8 mouse cellular contexts compared by ENCODE assay signal in genomic region chr6:114883261-114883740, GRCm38 (mm10).
DNase-seq lines count a peak whose midpoint lies in the region; ATAC-seq and TF ChIP-seq lines count a peak whose summit lies in the region.

No protein-coding gene starts in this region.

- H3K27ac ChIP-seq in forebrain, embryonic 11.5 days (ENCODE audit: low read depth, low read length) = peak overlapping the region; percentile 98
- H3K27ac ChIP-seq in heart, postnatal 0 days (ENCODE audit: low read depth) = peak overlapping the region; percentile 91
- H3K27ac ChIP-seq in liver, embryonic 11.5 days (ENCODE audit: low read depth, low read length) = peak overlapping the region; percentile 82
- peak overlapping the region; percentile 34 for H3K27ac ChIP-seq in testis, adult 2 months (ENCODE audit: control insufficient read depth, insufficient read depth, low read depth, low read length)

- TF ChIP-seq CTCF in heart, postnatal 0 days (IDR thresholded peaks at IDR 0.05; ENCODE audit: low read depth) = no peak
- no peak for TF ChIP-seq CTCF in testis, adult 2 months (IDR thresholded peaks at IDR 0.05; ENCODE audit: control insufficient read depth, insufficient read depth, insufficient replicate concordance, low read depth, low read length)

- no peaks in the 10 kb centered on the region for H3K36me3 ChIP-seq in forebrain, embryonic 11.5 days (ENCODE audit: control insufficient read depth, insufficient read depth, low read length)
- peaks cover 7% of the 10 kb centered on the region for H3K36me3 ChIP-seq in heart, postnatal 0 days (replicated peaks; ENCODE audit: control insufficient read depth, insufficient read depth, low read length)
- peaks cover 6% of the 10 kb centered on the region; the same call in 1 of the 2 replicates for H3K36me3 ChIP-seq in liver, embryonic 11.5 days (ENCODE audit: control insufficient read depth, insufficient read depth, low read length)
- no peaks in the 10 kb centered on the region for H3K36me3 ChIP-seq in testis, adult 2 months (ENCODE audit: control insufficient read depth, insufficient read depth, low read length)

- H3K9ac ChIP-seq in forebrain, embryonic 11.5 days (ENCODE audit: low read length) = peak overlapping the region; percentile 64
- H3K9ac ChIP-seq in heart, postnatal 0 days (replicated peaks; ENCODE audit: low read depth, low read length) = peak overlapping the region; percentile 45
- H3K9ac ChIP-seq in liver, embryonic 11.5 days (ENCODE audit: low read depth, low read length) = peak overlapping the region; percentile 45

- ATAC-seq in forebrain, embryonic 11.5 days (replicated peaks; ENCODE audit: low FRiP score) = peak; percentile 93
- ATAC-seq in heart, postnatal 0 days (ENCODE audit: insufficient read depth, low read depth) = peak; percentile 70
- peak; percentile 69 for ATAC-seq in liver, embryonic 11.5 days (replicated peaks; ENCODE audit: low FRiP score)
- peak; percentile 76 for ATAC-seq in monocyte, adult 5-6 weeks (replicated peaks; ENCODE audit: insufficient number of reproducible peaks, low FRiP score, low TSS enrichment, poor library complexity, severe bottlenecking)

- WGBS in forebrain, embryonic 11.5 days = 0% methylated on average over 9 of the region's 9 CpGs
- WGBS in heart, postnatal 0 days = 10% methylated on average over 9 of the region's 9 CpGs
- WGBS in liver, embryonic 11.5 days = 12% methylated on average over 9 of the region's 9 CpGs

- peaks cover 30% of the 10 kb centered on the region for H3K4me1 ChIP-seq in forebrain, embryonic 11.5 days (replicated peaks; ENCODE audit: control insufficient read depth, insufficient read depth, low read length)
- H3K4me1 ChIP-seq in heart, postnatal 0 days (ENCODE audit: control insufficient read depth, insufficient read depth) = peaks cover 71% of the 10 kb centered on the region
- peaks cover 73% of the 10 kb centered on the region for H3K4me1 ChIP-seq in liver, embryonic 11.5 days (replicated peaks; ENCODE audit: control insufficient read depth, insufficient read depth, low read length)
- peaks cover 2% of the 10 kb centered on the region; the same call in 1 of the 2 replicates for H3K4me1 ChIP-seq in testis, adult 2 months (ENCODE audit: control insufficient read depth, insufficient read depth, low read length)

- no peak overlapping the region for H3K4me3 ChIP-seq in forebrain, embryonic 11.5 days (ENCODE audit: low read depth, low read length)
- no peak overlapping the region for H3K4me3 ChIP-seq in heart, postnatal 0 days (ENCODE audit: low read depth, low read length)
- H3K4me3 ChIP-seq in liver, embryonic 11.5 days (ENCODE audit: low read depth, low read length) = no peak overlapping the region
- no peak overlapping the region for H3K4me3 ChIP-seq in testis, adult 2 months (ENCODE audit: control insufficient read depth, low read depth, low read length)

- 0 out of 2 replicates have a peak, but pooled peaks have one; percentile 21 for TF ChIP-seq EP300 in heart, postnatal 0 days (IDR thresholded peaks at IDR 0.05; ENCODE audit: low read depth)

- H3K9me3 ChIP-seq in forebrain, embryonic 11.5 days (ENCODE audit: control insufficient read depth, low read length) = no peaks in the 10 kb centered on the region
- no peaks in the 10 kb centered on the region for H3K9me3 ChIP-seq in heart, postnatal 0 days (replicated peaks; ENCODE audit: control insufficient read depth, low read length)
- H3K9me3 ChIP-seq in liver, embryonic 11.5 days (ENCODE audit: control insufficient read depth, low read length) = no peaks in the 10 kb centered on the region

- DNase-seq in 3134 (ENCODE audit: extremely low read depth, insufficient read length, low spot score) = peak; percentile 78
- DNase-seq in adrenal gland, adult (ENCODE audit: inconsistent age in 2 of 2, low spot score in 1 of 2) = peak; percentile 67 to 88
- peak; percentile 90 for DNase-seq in forebrain, embryonic 11.5 days (ENCODE audit: low spot score)
- DNase-seq in heart, postnatal 0 days (ENCODE audit: low spot score) = peak; percentile 87
- DNase-seq in kidney, postnatal 10 days = peak; percentile 86
- peak; percentile 65 for DNase-seq in liver, embryonic 11.5 days (ENCODE audit: low spot score)

- H3K4me2 ChIP-seq in forebrain, embryonic 11.5 days (ENCODE audit: low read depth, low read length, severe bottlenecking) = peak overlapping the region; percentile 39
- H3K4me2 ChIP-seq in heart, postnatal 0 days (ENCODE audit: low read depth, low read length) = peak overlapping the region; percentile 29
- H3K4me2 ChIP-seq in liver, embryonic 11.5 days = peak overlapping the region; percentile 43

- H3K27me3 ChIP-seq in forebrain, embryonic 11.5 days (ENCODE audit: control insufficient read depth, insufficient read depth, low read length) = no peaks in the 10 kb centered on the region
- no peaks in the 10 kb centered on the region for H3K27me3 ChIP-seq in heart, postnatal 0 days (ENCODE audit: control insufficient read depth, insufficient read depth, low read length)
- no peaks in the 10 kb centered on the region for H3K27me3 ChIP-seq in liver, embryonic 11.5 days (replicated peaks; ENCODE audit: control insufficient read depth, insufficient read depth, low read length)
- no peaks in the 10 kb centered on the region for H3K27me3 ChIP-seq in testis, adult 2 months (ENCODE audit: control insufficient read depth, insufficient read depth, low read length)

- no peak for TF ChIP-seq POLR2A in testis, adult 2 months (IDR thresholded peaks at IDR 0.05; ENCODE audit: control insufficient read depth, low read depth, low read length)

Comparison
In these comparisons a context has a peak if more than half of its experiments do, and no peak if none do; other contexts are left out.
1. H3K27ac ChIP-seq: peak in every context shown above with its lines; median percentile 98 in forebrain, embryonic 11.5 days; 91 in heart, postnatal 0 days; 82 in liver, embryonic 11.5 days; 34 in testis, adult 2 months.